Mouse (Mus musculus): ENCODE data around the gene Ddr2. TPM values are rescaled to one million over a fixed set of nuclear protein-coding genes. Genes with fewer than 3 reads are reported as not detected.

Ddr2 gene
- polyA plus RNA-seq, 1 experiment from 2014 or later: 87.3 TPM

GRCm38 (mm10) chr1:170057607-170058006 lies 53.0 kb downstream of the Ddr2 start:
- no peak for ATAC-seq (ENCODE audit: insufficient number of reproducible peaks, low FRiP score, low TSS enrichment, low read depth)

GRCm38 (mm10) chr1:170056921-170057320 lies 53.6 kb downstream of the Ddr2 start:
- 74% methylated on average over 3 of the region's 3 CpGs for WGBS
- no peak overlapping the region for H3K4me2 ChIP-seq
- no peak overlapping the region for H3K4me3 ChIP-seq
- H3K36me3 ChIP-seq: no peaks in the 10 kb centered on the region
- no peaks in the 10 kb centered on the region for H3K27me3 ChIP-seq
- H3K4me1 ChIP-seq: peaks cover 38% of the 10 kb centered on the region
- H3K9ac ChIP-seq: no peak overlapping the region
- no peak overlapping the region; the same call in 1 of the 2 replicates for H3K27ac ChIP-seq
- ATAC-seq (ENCODE audit: insufficient number of reproducible peaks, low FRiP score, low TSS enrichment, low read depth): no peak
- H3K9me3 ChIP-seq: no peaks in the 10 kb centered on the region

More at GRCm38 (mm10) chr1:170057607-170058006, 53.0 kb downstream of the Ddr2 start:
- Histone ChIP-seq H3K4me3 (no peak overlapping the region), H3K4me2 (no peak overlapping the region), H3K9me3 (no peaks in the 10 kb centered on the region), H3K9ac (no peak overlapping the region), H3K4me1 (peaks cover 32% of the 10 kb centered on the region), H3K27ac (no peak overlapping the region), H3K27me3 (no peaks in the 10 kb centered on the region), H3K36me3 (no peaks in the 10 kb centered on the region)
- 74% methylated on average over 7 of the region's 7 CpGs for WGBS

GRCm38 (mm10) chr1:170056214-170056613 lies 54.3 kb downstream of the Ddr2 start:
- ATAC-seq (ENCODE audit: insufficient number of reproducible peaks, low FRiP score, low TSS enrichment, low read depth): no peak
- peaks cover 45% of the 10 kb centered on the region for H3K4me1 ChIP-seq
- WGBS: 45% methylated on average over 6 of the region's 6 CpGs
- no peak overlapping the region for H3K4me2 ChIP-seq
- H3K36me3 ChIP-seq: no peaks in the 10 kb centered on the region
- no peak overlapping the region for H3K4me3 ChIP-seq
- peak overlapping the region; percentile 8; the same call in 1 of the 2 replicates for H3K27ac ChIP-seq
- no peaks in the 10 kb centered on the region for H3K9me3 ChIP-seq
- no peaks in the 10 kb centered on the region for H3K27me3 ChIP-seq
- H3K9ac ChIP-seq: no peak overlapping the region

GRCm38 (mm10) chr1:170052469-170053065 lies 58.0 kb downstream of the Ddr2 start:
- peaks cover 39% of the 10 kb centered on the region for H3K4me1 ChIP-seq

GRCm38 (mm10) chr1:170051631-170052177 lies 58.9 kb downstream of the Ddr2 start:
- Histone ChIP-seq H3K4me1 (peaks cover 31% of the 10 kb centered on the region), H3K27ac (peak overlapping the region; percentile 54), H3K4me2 (no peak overlapping the region), H3K9ac (no peak overlapping the region), H3K27me3 (no peaks in the 10 kb centered on the region), H3K9me3 (no peaks in the 10 kb centered on the region), H3K36me3 (no peaks in the 10 kb centered on the region), H3K4me3 (no peak overlapping the region)
- 32% methylated on average over 5 of the region's 5 CpGs for WGBS
- no peak for ATAC-seq (ENCODE audit: insufficient number of reproducible peaks, low FRiP score, low TSS enrichment, low read depth)

More at GRCm38 (mm10) chr1:170052469-170053065, 58.0 kb downstream of the Ddr2 start:
- 77% methylated on average over 1 of the region's 1 CpGs for WGBS
- Histone ChIP-seq H3K27ac (peak overlapping the region; percentile 54), H3K4me3 (no peak overlapping the region), H3K9me3 (no peaks in the 10 kb centered on the region), H3K9ac (no peak overlapping the region), H3K4me2 (no peak overlapping the region), H3K27me3 (no peaks in the 10 kb centered on the region), H3K36me3 (no peaks in the 10 kb centered on the region)
- ATAC-seq (ENCODE audit: insufficient number of reproducible peaks, low FRiP score, low TSS enrichment, low read depth): no peak

- Histone ChIP-seq H3K27ac (no peak overlapping the region), H3K4me3 (no peak overlapping the region), H3K36me3 (no peaks in the 10 kb centered on the region), H3K9me3 (no peaks in the 10 kb centered on the region), H3K9ac (no peak overlapping the region), H3K4me1 (peaks cover 21% of the 10 kb centered on the region), H3K27me3 (no peaks in the 10 kb centered on the region), H3K4me2 (no peak overlapping the region)
- no peak for ATAC-seq (ENCODE audit: insufficient number of reproducible peaks, low FRiP score, low TSS enrichment, low read depth)
- WGBS: 64% methylated on average over 4 of the region's 4 CpGs
These were observed 62.1 kb downstream of the Ddr2 start for GRCm38 (mm10) chr1:170048434-170048833.

GRCm38 (mm10) chr1:170044726-170045471 lies 65.7 kb downstream of the Ddr2 start:
- Histone ChIP-seq H3K4me1 (no peaks in the 10 kb centered on the region), H3K4me2 (no peak overlapping the region), H3K4me3 (no peak overlapping the region), H3K36me3 (no peaks in the 10 kb centered on the region), H3K9ac (no peak overlapping the region), H3K27ac (no peak overlapping the region), H3K27me3 (no peaks in the 10 kb centered on the region), H3K9me3 (no peaks in the 10 kb centered on the region)
- 76% methylated on average over 9 of the region's 9 CpGs for WGBS
- no peak for ATAC-seq (ENCODE audit: insufficient number of reproducible peaks, low FRiP score, low TSS enrichment, low read depth)

- H3K36me3 ChIP-seq: no peaks in the 10 kb centered on the region
These were observed 66.8 kb downstream of the Ddr2 start for GRCm38 (mm10) chr1:170043753-170044152.

GRCm38 (mm10) chr1:170042996-170043395 lies 67.6 kb downstream of the Ddr2 start:
- Histone ChIP-seq H3K36me3 (no peaks in the 10 kb centered on the region), H3K4me3 (no peak overlapping the region)
- ATAC-seq (ENCODE audit: insufficient number of reproducible peaks, low FRiP score, low TSS enrichment, low read depth): no peak

More at GRCm38 (mm10) chr1:170043753-170044152, 66.8 kb downstream of the Ddr2 start:
- Histone ChIP-seq H3K9me3 (no peaks in the 10 kb centered on the region), H3K9ac (no peak overlapping the region), H3K27ac (no peak overlapping the region), H3K27me3 (no peaks in the 10 kb centered on the region), H3K4me3 (no peak overlapping the region), H3K4me1 (no peaks in the 10 kb centered on the region), H3K4me2 (no peak overlapping the region)
- no peak for ATAC-seq (ENCODE audit: insufficient number of reproducible peaks, low FRiP score, low TSS enrichment, low read depth)

GRCm38 (mm10) chr1:170039402-170039801 lies 71.2 kb downstream of the Ddr2 start:
- no peak overlapping the region for H3K27ac ChIP-seq
- no peaks in the 10 kb centered on the region for H3K9me3 ChIP-seq
- WGBS: 72% methylated on average over 4 of the region's 4 CpGs

More at GRCm38 (mm10) chr1:170042996-170043395, 67.6 kb downstream of the Ddr2 start:
- 83% methylated on average over 5 of the region's 5 CpGs for WGBS
- no peak overlapping the region for H3K4me2 ChIP-seq
- no peak overlapping the region for H3K27ac ChIP-seq
- no peaks in the 10 kb centered on the region for H3K27me3 ChIP-seq
- H3K9me3 ChIP-seq: no peaks in the 10 kb centered on the region
- H3K4me1 ChIP-seq: no peaks in the 10 kb centered on the region
- H3K9ac ChIP-seq: no peak overlapping the region

GRCm38 (mm10) chr1:170035575-170035974 lies 75.0 kb downstream of the Ddr2 start:
- no peak overlapping the region for H3K4me3 ChIP-seq
- WGBS: 60% methylated on average over 3 of the region's 3 CpGs
- H3K4me2 ChIP-seq: no peak overlapping the region
- peaks cover 4% of the 10 kb centered on the region; the same call in 1 of the 2 replicates for H3K36me3 ChIP-seq
- no peaks in the 10 kb centered on the region; the same call in 1 of the 2 replicates for H3K4me1 ChIP-seq
- ATAC-seq (ENCODE audit: insufficient number of reproducible peaks, low FRiP score, low TSS enrichment, low read depth): no peak
- H3K9me3 ChIP-seq: no peaks in the 10 kb centered on the region
- H3K27ac ChIP-seq: no peak overlapping the region
- no peak overlapping the region for H3K9ac ChIP-seq
- no peaks in the 10 kb centered on the region for H3K27me3 ChIP-seq

More at GRCm38 (mm10) chr1:170039402-170039801, 71.2 kb downstream of the Ddr2 start:
- no peak overlapping the region for H3K4me2 ChIP-seq
- H3K4me3 ChIP-seq: no peak overlapping the region
- no peak for ATAC-seq (ENCODE audit: insufficient number of reproducible peaks, low FRiP score, low TSS enrichment, low read depth)
- H3K4me1 ChIP-seq: no peaks in the 10 kb centered on the region; the same call in 1 of the 2 replicates
- H3K9ac ChIP-seq: no peak overlapping the region
- H3K36me3 ChIP-seq: peaks cover 4% of the 10 kb centered on the region; the same call in 1 of the 2 replicates
- no peaks in the 10 kb centered on the region for H3K27me3 ChIP-seq

GRCm38 (mm10) chr1:170034961-170035360 lies 75.6 kb downstream of the Ddr2 start:
- no peaks in the 10 kb centered on the region for H3K9me3 ChIP-seq
- no peak overlapping the region for H3K4me3 ChIP-seq
- H3K27me3 ChIP-seq: no peaks in the 10 kb centered on the region
- peaks cover 6% of the 10 kb centered on the region; the same call in 1 of the 2 replicates for H3K36me3 ChIP-seq
- no peak overlapping the region for H3K9ac ChIP-seq
- 88% methylated on average over 4 of the region's 4 CpGs for WGBS
- ATAC-seq (ENCODE audit: insufficient number of reproducible peaks, low FRiP score, low TSS enrichment, low read depth): no peak
- H3K4me1 ChIP-seq: no peaks in the 10 kb centered on the region; the same call in 1 of the 2 replicates
- no peak overlapping the region for H3K27ac ChIP-seq
- no peak overlapping the region for H3K4me2 ChIP-seq

All from limb, embryonic 15.5 days (tissue).